Mouse (Mus musculus) erythroblast, embryonic 14.5 days (primary cell): ENCODE data around the gene Otud7a. TPM values are rescaled to one million over a fixed set of nuclear protein-coding genes. Genes with fewer than 3 reads are reported as not detected.

Experiments
- H3K27me3 ChIP-seq: 2 replicates; pipeline ENCODE4 v1.6.1; 2012; ENCODE audit warnings: inconsistent platforms; ENCODE audit not compliant: control insufficient read depth
- H3K36me3 ChIP-seq: 2 replicates; pipeline ENCODE4 v1.6.1; 2012; ENCODE audit warnings: mild to moderate bottlenecking, inconsistent platforms; ENCODE audit not compliant: control insufficient read depth
- H3K4me1 ChIP-seq: 2 replicates; pipeline ENCODE4 v1.6.1; 2012; ENCODE audit warnings: inconsistent platforms; ENCODE audit not compliant: control insufficient read depth
- H3K4me3 ChIP-seq: replicated peaks from 2 replicates; pipeline ENCODE3; 2012; ENCODE audit warnings: moderate library complexity, mild to moderate bottlenecking, inconsistent platforms
- H3K9me3 ChIP-seq: 2 replicates; pipeline ENCODE4 v1.6.1; 2012; ENCODE audit warnings: low read length, inconsistent platforms, mixed read lengths; ENCODE audit not compliant: control insufficient read depth
- GATA1 ChIP-seq: IDR thresholded peaks from 2 replicates; pipeline ENCODE4 v1.6.1; 2012; ENCODE audit warnings: low read length, inconsistent platforms, mixed read lengths
- TAL1 ChIP-seq: IDR thresholded peaks from 3 replicates; pipeline ENCODE4 v1.6.1; 2012; ENCODE audit warnings: low read length, inconsistent platforms, mixed read lengths
- polyA plus RNA-seq: library from polyadenylated mRNA; stranded (reverse); fragments of >175 nt; gene quantifications from 2 replicates; pipeline ENCODE4 v1.2.3, GENCODE M21; 2012

Gene Otud7a
- polyA plus RNA-seq, 1 experiment = 0.06 TPM

- Histone ChIP-seq H3K4me1 (no peaks in the 10 kb centered on the region), H3K4me3 (no peak overlapping the region), H3K9me3 (peaks cover 4% of the 10 kb centered on the region; the same call in 1 of the 2 replicates), H3K36me3 (no peaks in the 10 kb centered on the region), H3K27me3 (peaks cover 71% of the 10 kb centered on the region)
- TF ChIP-seq TAL1 (no peak), GATA1 (no peak)
Measured at GRCm38 (mm10) chr7:63757136-63757677, 312.7 kb downstream of the Otud7a start.

GRCm38 (mm10) chr7:63757678-63758239 is 313.2 kb downstream of the Otud7a start:
- no peak overlapping the region for H3K4me3 ChIP-seq
- H3K36me3 ChIP-seq = no peaks in the 10 kb centered on the region
- H3K9me3 ChIP-seq = peaks cover 4% of the 10 kb centered on the region; the same call in 1 of the 2 replicates
- H3K27me3 ChIP-seq = peaks cover 71% of the 10 kb centered on the region
- no peak for TF ChIP-seq TAL1
- TF ChIP-seq GATA1 = no peak
- H3K4me1 ChIP-seq = no peaks in the 10 kb centered on the region

- H3K27me3 ChIP-seq = peaks cover 71% of the 10 kb centered on the region
- H3K4me3 ChIP-seq = no peak overlapping the region
- no peaks in the 10 kb centered on the region for H3K36me3 ChIP-seq
Measured at GRCm38 (mm10) chr7:63758240-63758826, 313.8 kb downstream of the Otud7a start.

GRCm38 (mm10) chr7:63759606-63760005 is 315.1 kb downstream of the Otud7a start:
- no peak overlapping the region for H3K4me3 ChIP-seq
- H3K9me3 ChIP-seq = peaks cover 4% of the 10 kb centered on the region; the same call in 1 of the 2 replicates
- H3K4me1 ChIP-seq = no peaks in the 10 kb centered on the region
- no peaks in the 10 kb centered on the region for H3K36me3 ChIP-seq
- TF ChIP-seq GATA1 (no peak), TAL1 (no peak)
- peaks cover 59% of the 10 kb centered on the region for H3K27me3 ChIP-seq

More at GRCm38 (mm10) chr7:63758240-63758826, 313.8 kb downstream of the Otud7a start:
- H3K4me1 ChIP-seq = no peaks in the 10 kb centered on the region
- no peak for TF ChIP-seq TAL1
- TF ChIP-seq GATA1 = no peak
- peaks cover 4% of the 10 kb centered on the region; the same call in 1 of the 2 replicates for H3K9me3 ChIP-seq

GRCm38 (mm10) chr7:63762529-63762928 is 318.0 kb downstream of the Otud7a start:
- TF ChIP-seq TAL1 (no peak), GATA1 (no peak)
- Histone ChIP-seq H3K9me3 (peaks cover 2% of the 10 kb centered on the region; the same call in 1 of the 2 replicates), H3K4me1 (no peaks in the 10 kb centered on the region), H3K27me3 (peaks cover 30% of the 10 kb centered on the region), H3K36me3 (no peaks in the 10 kb centered on the region), H3K4me3 (no peak overlapping the region)

GRCm38 (mm10) chr7:63768398-63769029 is 324.0 kb downstream of the Otud7a start:
- H3K27me3 ChIP-seq = no peaks in the 10 kb centered on the region
- no peak overlapping the region for H3K4me3 ChIP-seq
- no peaks in the 10 kb centered on the region for H3K4me1 ChIP-seq
- TF ChIP-seq GATA1 (no peak), TAL1 (no peak)
- no peaks in the 10 kb centered on the region for H3K36me3 ChIP-seq
- no peaks in the 10 kb centered on the region for H3K9me3 ChIP-seq

- H3K4me3 ChIP-seq = no peak overlapping the region
- no peaks in the 10 kb centered on the region for H3K27me3 ChIP-seq
- TF ChIP-seq TAL1 (no peak), GATA1 (no peak)
- H3K9me3 ChIP-seq = no peaks in the 10 kb centered on the region
- H3K36me3 ChIP-seq = no peaks in the 10 kb centered on the region
- no peaks in the 10 kb centered on the region for H3K4me1 ChIP-seq
Measured at GRCm38 (mm10) chr7:63773268-63773667, 328.7 kb downstream of the Otud7a start.

- Histone ChIP-seq H3K4me1 (no peaks in the 10 kb centered on the region), H3K4me3 (no peak overlapping the region), H3K36me3 (no peaks in the 10 kb centered on the region), H3K27me3 (no peaks in the 10 kb centered on the region), H3K9me3 (no peaks in the 10 kb centered on the region)
- no peak for TF ChIP-seq TAL1
- TF ChIP-seq GATA1 = no peak
Measured at GRCm38 (mm10) chr7:63774291-63774690, 329.7 kb downstream of the Otud7a start.

- Histone ChIP-seq H3K9me3 (no peaks in the 10 kb centered on the region), H3K27me3 (no peaks in the 10 kb centered on the region), H3K4me3 (no peak overlapping the region), H3K36me3 (no peaks in the 10 kb centered on the region), H3K4me1 (no peaks in the 10 kb centered on the region)
- TF ChIP-seq TAL1 = no peak
Measured at GRCm38 (mm10) chr7:63777328-63777727, 332.8 kb downstream of the Otud7a start.

- H3K36me3 ChIP-seq = no peaks in the 10 kb centered on the region
- no peak overlapping the region for H3K4me3 ChIP-seq
- no peaks in the 10 kb centered on the region for H3K27me3 ChIP-seq
- H3K9me3 ChIP-seq = no peaks in the 10 kb centered on the region
- no peaks in the 10 kb centered on the region for H3K4me1 ChIP-seq
- TF ChIP-seq GATA1 = no peak
- TF ChIP-seq TAL1 = no peak
Measured at GRCm38 (mm10) chr7:63780821-63781220, 336.3 kb downstream of the Otud7a start.
